Mouse (Mus musculus) liver, adult 2 months (tissue): Measurements from ENCODE around the gene Apol6.

ENCODE experiments used
- CTCF ChIP-seq: fragments of 200-500 bp; IDR thresholded peaks from 2 replicates; pipeline ENCODE4 v1.5.1; 2011; ENCODE audit warnings: low read depth, low read length, control low read depth
- POLR2A ChIP-seq: fragments of 200-500 bp; IDR thresholded peaks from 2 replicates; pipeline ENCODE4 v1.6.1; 2011; ENCODE audit warnings: low read length, control low read depth; ENCODE audit not compliant: insufficient read depth; ENCODE audit errors: extremely low read depth

GRCm38 (mm10) chr15:77052176-77052575 lies 7.6 kb downstream of the Apol6 start:
- TF ChIP-seq POLR2A (no peak), CTCF (no peak)
